Comparison of ENCODE assay signal across 27 mouse cellular contexts in genomic region chr15:9089136-9089720, GRCm38 (mm10). TPM values are rescaled to one million over a fixed set of nuclear protein-coding genes. Genes with fewer than 3 reads are reported as not detected.
DNase-seq lines count a peak whose midpoint lies in the region; ATAC-seq and TF ChIP-seq lines count a peak whose summit lies in the region.
"Had no signal": no experiment of that assay in that cellular context is flagged by ENCODE, and none has a peak within 500 bp of the region (broad histone marks: within the 10 kb centered on the region; RNA-seq: fewer than 3 reads in every experiment).

No protein-coding gene starts in this region.

- no peak overlapping the region for H3K4me3 ChIP-seq in layer of hippocampus, adult 2 months
- H3K4me3 ChIP-seq in MEL (ENCODE audit: control insufficient read depth in 1 of 2, insufficient read depth in 1 of 2, low read depth in 2 of 2, low read length in 2 of 2): no peak overlapping the region
- H3K4me3 ChIP-seq in intestine, postnatal 0 days (ENCODE audit: low read depth, low read length): no peak overlapping the region
- H3K4me3 ChIP-seq: embryonic facial prominence, embryonic 13.5 days; heart, embryonic 10.5 days; hindbrain, embryonic 15.5 days; limb, embryonic 12.5 days; midbrain, embryonic 13.5 days; neural tube, embryonic 13.5 days had no signal

- peaks cover 33 to 75% of the 10 kb centered on the region in 2 experiments for H3K36me3 ChIP-seq in MEL (ENCODE audit: control insufficient read depth in 1 of 2, insufficient read depth in 2 of 2, low read length in 2 of 2)
- peaks cover 24% of the 10 kb centered on the region for H3K36me3 ChIP-seq in intestine, postnatal 0 days (ENCODE audit: control insufficient read depth, insufficient read depth)

- H3K4me1 ChIP-seq in MEL (ENCODE audit: control insufficient read depth in 1 of 2, insufficient read depth in 2 of 2, low read length in 2 of 2): peaks cover 16 to 29% of the 10 kb centered on the region in 2 experiments
- H3K4me1 ChIP-seq in intestine, postnatal 0 days (replicated peaks; ENCODE audit: control insufficient read depth, insufficient read depth, low read length): no peaks in the 10 kb centered on the region

- H3K9me3 ChIP-seq in MEL (replicated peaks; ENCODE audit: insufficient read depth, low read length): no peaks in the 10 kb centered on the region
- no peaks in the 10 kb centered on the region for H3K9me3 ChIP-seq in intestine, postnatal 0 days (ENCODE audit: control insufficient read depth)
- H3K9me3 ChIP-seq: embryonic facial prominence, embryonic 13.5 days; heart, embryonic 10.5 days; hindbrain, embryonic 15.5 days; limb, embryonic 12.5 days; midbrain, embryonic 13.5 days; neural tube, embryonic 13.5 days had no signal

- no peak overlapping the region for H3K9ac ChIP-seq in MEL (ENCODE audit: control insufficient read depth, low read depth, low read length, poor library complexity, severe bottlenecking)
- H3K9ac ChIP-seq in intestine, postnatal 0 days (ENCODE audit: low read depth, low read length): no peak overlapping the region
- H3K9ac ChIP-seq: embryonic facial prominence, embryonic 13.5 days; hindbrain, embryonic 15.5 days; limb, embryonic 12.5 days; midbrain, embryonic 13.5 days; neural tube, embryonic 13.5 days had no signal

- WGBS in intestine, postnatal 0 days: 33% methylated on average over 2 of the region's 2 CpGs

- TF ChIP-seq POLR2A in MEL (IDR thresholded peaks at IDR 0.05; ENCODE audit: control insufficient read depth in 1 of 2, insufficient read depth in 1 of 2, low read depth in 1 of 2, low read length in 2 of 2, poor library complexity in 1 of 2): no peak

- no peak overlapping the region for H3K4me2 ChIP-seq in intestine, postnatal 0 days (replicated peaks; ENCODE audit: low read depth)
- H3K4me2 ChIP-seq: embryonic facial prominence, embryonic 13.5 days; hindbrain, embryonic 15.5 days; limb, embryonic 12.5 days; midbrain, embryonic 13.5 days; neural tube, embryonic 13.5 days had no signal

- no peak for TF ChIP-seq CTCF in layer of hippocampus, adult 2 months (conservative IDR thresholded peaks at IDR 0.05)
- no peak for TF ChIP-seq CTCF in MEL (IDR thresholded peaks at IDR 0.05 in 2 of 3, conservative IDR thresholded peaks at IDR 0.05 in 1 of 3; ENCODE audit: control insufficient read depth in 1 of 3, insufficient read depth in 1 of 3, low read depth in 2 of 3, low read length in 3 of 3, poor library complexity in 1 of 3, severe bottlenecking in 1 of 3)
- no peak for TF ChIP-seq CTCF in intestine, postnatal 0 days (IDR thresholded peaks at IDR 0.05; ENCODE audit: low read depth)

- no peak for TF ChIP-seq EP300 in MEL (IDR thresholded peaks at IDR 0.05; ENCODE audit: low read depth in 1 of 2, low read length in 2 of 2)

- H3K27ac ChIP-seq in layer of hippocampus, adult 2 months: peak overlapping the region; percentile 46; the same call in 1 of the 2 replicates
- H3K27ac ChIP-seq in MEL (ENCODE audit: control insufficient read depth, low read depth, low read length): peak overlapping the region; percentile 32
- peak overlapping the region; percentile 77 for H3K27ac ChIP-seq in intestine, postnatal 0 days (ENCODE audit: low read depth, low read length)
- H3K27ac ChIP-seq: embryonic facial prominence, embryonic 13.5 days; hindbrain, embryonic 15.5 days; limb, embryonic 12.5 days; midbrain, embryonic 13.5 days; neural tube, embryonic 13.5 days had no signal

- no peak for TF ChIP-seq RAD21 in MEL (IDR thresholded peaks at IDR 0.05; ENCODE audit: low read depth, low read length)

- peaks cover 1% of the 10 kb centered on the region; the same call in 1 of the 2 replicates for H3K79me2 ChIP-seq in MEL (ENCODE audit: control insufficient read depth, insufficient read depth, low read length, poor library complexity)

- ATAC-seq in intestine, postnatal 0 days: peak; percentile 77
- ATAC-seq: CD4-positive, CD25-positive, alpha-beta regulatory T cell, adult 4 months; forebrain, embryonic 14.5 days; midbrain, embryonic 13.5 days had no signal

- peak; percentile 3 for DNase-seq in embryo, embryonic 10.5 days (ENCODE audit: low spot score)
- no peak for DNase-seq in embryo, embryonic 9.5 days (ENCODE audit: extremely low spot score)
- DNase-seq in layer of hippocampus, adult 2 months (ENCODE audit: low spot score in 2 of 2): no peak
- DNase-seq in layer of hippocampus, postnatal 36 days: no peak
- DNase-seq in MEL (ENCODE audit: low read depth, low spot score): no peak
- DNase-seq in gastrocnemius, postnatal 25 days: no peak
- no peak for DNase-seq in adrenal gland, adult (ENCODE audit: inconsistent age in 2 of 2, low spot score in 1 of 2)
- DNase-seq: adrenal gland, postnatal 36 days; cerebellum, adult 11-12 months; cerebellum, postnatal 25 days; gastrocnemius, postnatal 36 days; heart, postnatal 36 days; kidney, adult 18-20 months; lung, adult 2 months; lung, postnatal 4 days; right cerebral cortex, adult 18-20 months; spleen, adult 18-20 months; thymus, postnatal 14 days had no signal

- no peaks in the 10 kb centered on the region for H3K27me3 ChIP-seq in MEL (ENCODE audit: control insufficient read depth in 1 of 2, insufficient read depth in 2 of 2, low read length in 2 of 2)
- no peaks in the 10 kb centered on the region for H3K27me3 ChIP-seq in intestine, postnatal 0 days (replicated peaks; ENCODE audit: control insufficient read depth, insufficient read depth, low read length)
- H3K27me3 ChIP-seq: embryonic facial prominence, embryonic 13.5 days; hindbrain, embryonic 15.5 days; limb, embryonic 12.5 days; midbrain, embryonic 13.5 days; neural tube, embryonic 13.5 days had no signal

TF ChIP-seq in MEL, 35 proteins besides CTCF, POLR2A, EP300 and RAD21:
- TF ChIP-seq USF1 (IDR thresholded peaks at IDR 0.05; ENCODE audit: low read depth, low read length) (no peak), BHLHE40 (IDR thresholded peaks at IDR 0.05; ENCODE audit: borderline replicate concordance, low read depth, low read length) (no peak), MEF2A (IDR thresholded peaks at IDR 0.05; ENCODE audit: extremely low read depth, insufficient replicate concordance, low read depth, low read length, poor library complexity, severe bottlenecking) (no peak), ELF1 (IDR thresholded peaks at IDR 0.05; ENCODE audit: low read depth, low read length) (no peak), NRF1 (IDR thresholded peaks at IDR 0.05; ENCODE audit: insufficient read depth, low read depth, low read length, poor library complexity, severe bottlenecking) (no peak), ZKSCAN1 (IDR thresholded peaks at IDR 0.05; ENCODE audit: low read depth, low read length) (no peak), GABPA (IDR thresholded peaks at IDR 0.05; ENCODE audit: low read depth, low read length) (no peak)

RNA-seq across cellular contexts. Expression of gene Nadk2, which starts 18.2 kb away (rescaled TPM):
- total RNA-seq in layer of hippocampus, adult 2 months (2021): 10 to 100 TPM; 64.4 to 69.3 TPM
- total RNA-seq in layer of hippocampus, postnatal 36 days (2021): 10 to 100 TPM; 68.6 to 70.3 TPM
- 168 and 221 TPM in 2 replicates for total RNA-seq in MEL (2012; rRNA removed)
- 100 to 1,000 TPM; 361 to 659 TPM for polyA plus RNA-seq in MEL (2012; ENCODE audit: insufficient read depth in 1 of 2, insufficient read length in 2 of 2, low read depth in 1 of 2, low replicate concordance in 2 of 2, missing spikeins in 1 of 2)
- 37.3 and 38.8 TPM in 2 replicates for polyA plus RNA-seq in intestine, postnatal 0 days (2015; fragmentation: Nextera tagmentation; extraction: Ambion mirVana)
- total RNA-seq in gastrocnemius, postnatal 25 days (2021): 10 to 100 TPM; 19.3 to 24.2 TPM

RNA-seq across cellular contexts. Expression of gene Lmbrd2, which starts 51.1 kb away (rescaled TPM):
- total RNA-seq in layer of hippocampus, adult 2 months (2021): 10 to 100 TPM; 58.5 to 59.4 TPM
- total RNA-seq in layer of hippocampus, postnatal 36 days (2021): 10 to 100 TPM; 56.8 to 62.8 TPM
- total RNA-seq in MEL (2012; rRNA removed): 7.9 and 8.9 TPM in 2 replicates
- 10 to 100 TPM in 1 of 2 experiments, 1 to 10 TPM in 1; 8.2 to 62.9 TPM for polyA plus RNA-seq in MEL (2012; ENCODE audit: insufficient read depth in 1 of 2, insufficient read length in 2 of 2, low read depth in 1 of 2, low replicate concordance in 2 of 2, missing spikeins in 1 of 2)
- 5.0 and 5.8 TPM in 2 replicates for polyA plus RNA-seq in intestine, postnatal 0 days (2015; fragmentation: Nextera tagmentation; extraction: Ambion mirVana)
- total RNA-seq in gastrocnemius, postnatal 25 days (2021): 10 to 100 TPM; 11.9 to 13.5 TPM
